Mouse (Mus musculus) CH12.LX (cell line): ENCODE data around the gene Spats2.

Experiments used
- CTCF ChIP-seq, 2 experiments: IDR thresholded peaks in 1 of 2; conservative IDR thresholded peaks in 1 of 2; 2 replicates each; pipeline ENCODE4 v1.5.1; 2011 to 2012; ENCODE audit warnings: low read depth in 2 of 2, low read length in 2 of 2, improper control_type of control experiment in 1 of 2, inconsistent platforms in 1 of 2, mild to moderate bottlenecking in 1 of 2, moderate library complexity in 1 of 2
- ELF1 ChIP-seq: IDR thresholded peaks from 2 replicates; pipeline ENCODE4 v1.6.1; 2014; ENCODE audit warnings: low read depth, mild to moderate bottlenecking, inconsistent platforms, low read length, improper control_type of control experiment
- HCFC1 ChIP-seq: IDR thresholded peaks from 2 replicates; pipeline ENCODE4 v1.6.1; 2012; ENCODE audit warnings: low read depth, mild to moderate bottlenecking, inconsistent platforms, low read length, improper control_type of control experiment
- POLR2A ChIP-seq: IDR thresholded peaks from 2 replicates; pipeline ENCODE4 v1.6.1; 2011; ENCODE audit warnings: low read depth, mild to moderate bottlenecking, improper control_type of control experiment, low read length
- TBP ChIP-seq: conservative IDR thresholded peaks from 2 replicates; pipeline ENCODE4 v1.6.1; 2011; ENCODE audit warnings: low read depth, low read length, improper control_type of control experiment

DNA sequence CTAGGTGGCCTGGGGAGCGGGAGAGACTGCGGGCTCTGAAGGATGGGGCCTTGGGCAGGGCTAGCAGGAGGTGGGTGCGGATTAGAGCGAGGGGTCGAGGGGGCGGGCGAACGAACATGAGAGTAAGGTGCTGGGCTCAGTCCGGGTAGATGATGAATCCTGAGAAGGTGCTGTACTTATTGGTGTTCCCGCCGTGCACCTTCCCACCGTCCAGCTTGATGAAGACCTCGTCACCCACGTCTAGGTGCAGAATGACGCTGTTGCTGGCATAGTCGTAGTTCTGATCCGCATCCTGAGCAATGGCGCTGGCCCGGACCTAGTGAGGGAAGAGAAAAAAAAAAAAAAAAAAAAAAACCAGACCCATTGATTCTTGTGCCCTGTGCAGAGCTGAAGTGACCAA is 41.1 kb upstream of the Spats2 start:
- TF ChIP-seq ELF1 (no peak), CTCF (conservative IDR thresholded peaks at IDR 0.05 in 1 of 2, IDR thresholded peaks at IDR 0.05 in 1 of 2; ENCODE audit: low read depth in 2 of 2, low read length in 2 of 2) (no peak), TBP (no peak), HCFC1 (no peak), POLR2A (no peak)
